Mouse (Mus musculus): ENCODE data around the gene Btnl9. TPM values are rescaled to one million over a fixed set of nuclear protein-coding genes. Genes with fewer than 3 reads are reported as not detected.

The Btnl9 gene
- under 1 TPM in 1 of 2 experiments, not detected in 1; 0.32 TPM for total RNA-seq (2023)

DNA sequence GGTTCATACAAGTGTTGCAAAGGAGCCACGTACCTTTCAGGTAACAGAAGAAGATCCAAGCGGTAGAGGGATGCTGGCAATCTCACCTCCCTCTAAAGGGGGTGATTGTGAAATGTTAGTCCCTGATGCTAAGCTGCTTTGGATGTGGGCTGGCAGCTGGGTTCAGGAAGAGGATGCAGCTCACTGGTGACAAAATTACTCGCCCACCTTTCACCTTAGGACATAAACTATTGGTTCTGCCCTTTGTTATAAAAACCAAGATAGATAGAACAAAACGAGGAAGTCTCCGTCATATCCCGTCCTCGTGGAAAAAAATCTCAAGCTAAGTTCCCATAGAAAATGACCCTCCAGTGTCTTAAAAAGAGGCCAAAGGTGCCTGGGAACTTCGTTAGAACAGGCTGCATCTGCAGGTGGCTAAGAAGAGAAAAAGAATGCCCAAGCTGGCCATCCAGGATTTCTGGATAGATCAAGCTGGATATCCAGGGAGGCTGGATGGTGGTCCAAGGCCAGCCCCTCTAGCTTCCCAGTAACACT lies at the start of gene Btnl9:
Btnl9 (minus strand) TSS at position 205 of the 534 bp plus-strand sequence.

DNA sequence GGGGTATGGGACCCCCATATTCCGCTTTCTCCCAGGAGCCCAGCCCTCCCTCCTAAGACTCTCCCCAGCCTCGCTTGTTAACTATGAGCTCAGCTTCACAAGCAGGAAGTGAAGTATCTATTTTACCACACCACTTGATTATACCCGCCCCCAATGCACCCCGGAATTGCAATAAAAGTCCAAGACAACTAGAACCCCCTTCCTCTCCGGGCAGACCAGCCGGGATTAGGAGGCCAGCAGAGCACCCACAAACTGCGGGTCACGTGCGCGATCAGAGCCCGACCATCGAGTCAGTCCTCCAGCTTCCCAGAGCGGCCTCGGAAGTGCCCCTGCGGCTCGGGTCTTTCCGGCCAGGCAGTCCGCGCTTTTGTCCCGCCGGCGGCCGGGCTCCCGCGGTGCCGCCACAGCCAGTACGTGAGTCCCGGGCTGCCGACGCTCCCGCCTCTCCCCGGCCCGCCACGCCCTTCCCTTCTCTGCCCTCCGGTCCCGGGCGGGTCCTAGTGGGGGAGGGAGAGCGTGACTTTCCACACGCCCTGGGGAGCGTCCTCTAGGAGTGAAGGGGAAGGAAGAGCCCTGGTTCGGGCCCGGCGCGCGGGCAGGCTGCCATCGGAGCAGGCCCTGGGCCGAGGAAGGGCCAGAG lies 16.3 kb upstream of the Btnl9 start, which contains the start of gene Zfp62:
Zfp62 (plus strand) TSS at position 164 of the 640 bp plus-strand sequence.

DNA sequence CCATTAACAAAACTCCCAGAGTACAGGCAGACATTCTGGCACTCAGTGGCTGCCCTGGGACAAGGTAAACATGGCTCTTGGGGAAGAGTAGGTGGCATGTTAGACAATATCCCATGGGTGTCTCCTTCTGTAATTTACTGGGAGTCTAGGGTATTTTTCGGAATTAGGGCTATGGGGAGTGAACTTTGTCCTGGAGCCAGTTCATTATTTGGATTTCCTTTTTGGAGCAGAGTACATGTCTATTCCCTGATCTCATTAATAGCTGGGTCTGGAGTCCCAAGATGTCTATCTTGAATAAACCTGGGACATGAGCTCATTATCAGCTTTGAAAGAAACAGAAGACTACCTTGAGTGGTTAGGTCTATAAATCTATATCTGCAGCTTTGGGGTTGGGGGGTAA lies 32.9 kb downstream of the Btnl9 start, which contains the start of gene Olfr1394:
Olfr1394 (plus strand) TSS at position 301 of the 400 bp plus-strand sequence.

DNA sequence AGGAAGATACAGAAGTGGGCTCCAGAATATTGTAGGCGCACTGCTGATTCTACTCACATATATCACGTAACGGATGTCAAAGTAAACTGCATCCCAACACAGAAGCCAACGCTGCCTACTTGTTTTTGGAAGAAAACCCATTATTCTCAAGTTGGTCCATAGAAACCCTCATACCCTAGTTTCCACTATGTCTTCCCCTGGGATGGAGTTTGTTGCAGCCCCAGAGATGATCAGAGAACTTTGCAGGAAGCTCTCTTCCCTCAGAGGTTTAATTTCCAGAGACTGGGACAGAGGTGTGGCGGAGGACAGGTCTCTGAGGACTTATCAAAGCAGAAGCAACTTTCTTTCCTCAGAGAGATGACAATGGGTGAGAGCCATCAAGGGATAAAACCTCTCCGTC lies 45.0 kb downstream of the Btnl9 start, which contains the start of gene Olfr1395:
Olfr1395 (plus strand) TSS at position 301 of the 400 bp plus-strand sequence.

Other genes with a start within 250 kb of the Btnl9 start
- gene Psme2b, start 241.0 kb downstream of the Btnl9 start, total RNA-seq (2023): 10 to 100 TPM; 45.9 to 57.5 TPM
- gene Olfr56, start 208.3 kb downstream of the Btnl9 start, total RNA-seq (2023): 1 to 10 TPM; 1.5 to 2.0 TPM
- 10 to 100 TPM; 71.1 to 76.5 TPM for gene 9930111J21Rik1, start 207.8 kb downstream of the Btnl9 start, total RNA-seq (2023)
- gene Gm12185, start 194.9 kb downstream of the Btnl9 start, total RNA-seq (2023): 10 to 100 TPM; 65.7 to 68.5 TPM
- gene Tgtp1, start 193.0 kb downstream of the Btnl9 start, total RNA-seq (2023): 100 to 1,000 TPM in 1 of 2 experiments, 10 to 100 TPM in 1; 79.4 to 106 TPM
- gene 9930111J21Rik2, start 135.9 kb downstream of the Btnl9 start, total RNA-seq (2023): 10 to 100 TPM; 88.2 to 95.5 TPM
- gene Tgtp2, start 123.0 kb downstream of the Btnl9 start, total RNA-seq (2023): 10 to 100 TPM; 52.8 to 79.9 TPM
- 100 to 1,000 TPM; 148 to 178 TPM for gene Ifi47, start 110.6 kb downstream of the Btnl9 start, total RNA-seq (2023)
- gene Olfr1396, start 72.3 kb downstream of the Btnl9 start, total RNA-seq (2023): not detected
- not detected for gene Olfr1395, start 44.9 kb downstream of the Btnl9 start, total RNA-seq (2023)
- gene Olfr1394, start 32.8 kb downstream of the Btnl9 start, total RNA-seq (2023): not detected
- gene Zfp62, start 16.1 kb upstream of the Btnl9 start, total RNA-seq (2023): 100 to 1,000 TPM in 1 of 2 experiments, 10 to 100 TPM in 1; 99.5 to 102 TPM
- 10 to 100 TPM; 64.0 TPM for gene Mgat1, start 57.0 kb upstream of the Btnl9 start, total RNA-seq (2023)
- under 1 TPM; 0.18 to 0.73 TPM for gene Olfr1393, start 91.1 kb upstream of the Btnl9 start, total RNA-seq (2023)
- not detected for gene Olfr1392, start 98.1 kb upstream of the Btnl9 start, total RNA-seq (2023)
- gene Olfr10, start 117.6 kb upstream of the Btnl9 start, total RNA-seq (2023): not detected
- not detected for gene Olfr1391, start 135.6 kb upstream of the Btnl9 start, total RNA-seq (2023)
- gene Olfr1390, start 148.0 kb upstream of the Btnl9 start, total RNA-seq (2023): not detected
- not detected for gene Olfr1389, start 235.9 kb upstream of the Btnl9 start, total RNA-seq (2023)
- gene Olfr1388, start 249.5 kb upstream of the Btnl9 start, total RNA-seq (2023): under 1 TPM; 0.52 to 0.74 TPM

Measured in T-cell, adult 66 days (primary cell).